Comparison of ENCODE assay signal across 18 mouse cellular contexts in the genomic region with DNA sequence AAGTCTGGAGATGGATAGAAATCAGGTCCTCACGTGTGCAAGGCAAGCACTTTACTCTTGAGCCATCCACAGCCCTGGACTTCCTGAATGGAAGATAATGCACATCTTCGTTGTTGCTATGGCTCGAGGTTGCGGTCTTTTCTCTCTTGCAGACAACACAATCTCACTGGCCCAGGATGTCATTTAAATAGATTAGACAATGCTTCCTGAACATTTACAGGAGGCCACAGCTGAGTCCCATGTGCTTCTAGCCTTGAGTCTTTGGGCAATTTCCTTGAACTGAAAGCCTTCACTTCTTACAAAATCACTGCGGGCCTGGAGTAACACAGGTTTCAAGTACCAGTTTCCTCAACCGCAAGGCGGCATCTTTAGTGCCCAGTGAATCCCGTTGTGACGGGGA.
DNase-seq lines count a peak whose midpoint lies in the region; ATAC-seq and TF ChIP-seq lines count a peak whose summit lies in the region.
"Had no signal": no experiment of that assay in that cellular context is flagged by ENCODE, and none has a peak within 500 bp of the region (broad histone marks: within the 10 kb centered on the region; RNA-seq: fewer than 3 reads in every experiment).

No protein-coding gene starts in this region.

- no peaks in the 10 kb centered on the region for H3K4me1 ChIP-seq in liver, embryonic 16.5 days (ENCODE audit: control insufficient read depth, low read depth, low read length)
- no peaks in the 10 kb centered on the region; the same call in 1 of the 2 replicates for H3K4me1 ChIP-seq in liver, embryonic 11.5 days (replicated peaks; ENCODE audit: control insufficient read depth, insufficient read depth, low read length)
- H3K4me1 ChIP-seq: embryonic facial prominence, embryonic 10.5 days; embryonic facial prominence, embryonic 12.5 days; forebrain, embryonic 13.5 days; forebrain, embryonic 15.5 days had no signal

- H3K27ac ChIP-seq in liver, embryonic 16.5 days (ENCODE audit: low read length), result no peak overlapping the region
- no peak overlapping the region for H3K27ac ChIP-seq in liver, embryonic 11.5 days (ENCODE audit: low read depth, low read length)
- no peak overlapping the region for H3K27ac ChIP-seq in left cerebral cortex, adult 2 months
- H3K27ac ChIP-seq: embryonic facial prominence, embryonic 10.5 days; embryonic facial prominence, embryonic 12.5 days; forebrain, embryonic 13.5 days; forebrain, embryonic 15.5 days had no signal

- DNase-seq in liver, embryonic 11.5 days (ENCODE audit: low spot score), result no peak
- DNase-seq in testis, postnatal 10 days (ENCODE audit: low spot score), result no peak
- no peak for DNase-seq in left cerebral cortex, adult 2 months (ENCODE audit: extremely low spot score in 1 of 2, low spot score in 2 of 2)
- DNase-seq: adrenal gland, adult 2 months; adrenal gland, postnatal 10 days; adrenal gland, postnatal 25 days; cerebellum, adult 11 months; cerebellum, adult 2 months; cerebellum, adult 9-10 months; cerebellum, postnatal 10 days; cerebellum, postnatal 25 days had no signal

- ATAC-seq in liver, embryonic 16.5 days (ENCODE audit: low read depth), result peak; percentile 24; the same call in 1 of the 2 replicates
- no peak for ATAC-seq in liver, embryonic 11.5 days (replicated peaks; ENCODE audit: low FRiP score)
- peak; percentile 90 for ATAC-seq in megakaryocyte, adult 5-6 weeks (ENCODE audit: poor library complexity, severe bottlenecking)
- ATAC-seq: forebrain, embryonic 13.5 days; forebrain, embryonic 15.5 days had no signal

- 49% methylated on average over 9 of the region's 9 CpGs for WGBS in liver, embryonic 16.5 days (ENCODE audit: insufficient replicate concordance)
- 69% methylated on average over 9 of the region's 9 CpGs for WGBS in liver, embryonic 11.5 days

- no peaks in the 10 kb centered on the region for H3K36me3 ChIP-seq in liver, embryonic 16.5 days (ENCODE audit: control insufficient read depth, insufficient read depth)
- no peaks in the 10 kb centered on the region for H3K36me3 ChIP-seq in liver, embryonic 11.5 days (ENCODE audit: control insufficient read depth, insufficient read depth, low read length)
- H3K36me3 ChIP-seq: embryonic facial prominence, embryonic 10.5 days; embryonic facial prominence, embryonic 12.5 days; forebrain, embryonic 15.5 days had no signal

- H3K4me2 ChIP-seq in liver, embryonic 16.5 days (ENCODE audit: low read depth, low read length), result no peak overlapping the region
- no peak overlapping the region for H3K4me2 ChIP-seq in liver, embryonic 11.5 days
- H3K4me2 ChIP-seq: embryonic facial prominence, embryonic 12.5 days; forebrain, embryonic 13.5 days; forebrain, embryonic 15.5 days had no signal

- no peak overlapping the region for H3K9ac ChIP-seq in liver, embryonic 16.5 days (ENCODE audit: low read depth, low read length)
- H3K9ac ChIP-seq in liver, embryonic 11.5 days (ENCODE audit: low read depth, low read length), result no peak overlapping the region
- H3K9ac ChIP-seq: embryonic facial prominence, embryonic 12.5 days; forebrain, embryonic 13.5 days; forebrain, embryonic 15.5 days; forebrain, postnatal 0 days had no signal

- H3K4me3 ChIP-seq in liver, embryonic 16.5 days (ENCODE audit: low read depth, low read length), result no peak overlapping the region
- H3K4me3 ChIP-seq in liver, embryonic 11.5 days (ENCODE audit: low read depth, low read length), result no peak overlapping the region
- no peak overlapping the region for H3K4me3 ChIP-seq in left cerebral cortex, adult 2 months
- H3K4me3 ChIP-seq: embryonic facial prominence, embryonic 10.5 days; embryonic facial prominence, embryonic 12.5 days; forebrain, embryonic 13.5 days; forebrain, embryonic 15.5 days had no signal

- intact Hi-C loops in left cerebral cortex, adult 2 months (cut with DNase I), result no loop called here

- no peaks in the 10 kb centered on the region for H3K27me3 ChIP-seq in liver, embryonic 16.5 days (ENCODE audit: control insufficient read depth, insufficient read depth, low read depth, low read length)
- no peaks in the 10 kb centered on the region for H3K27me3 ChIP-seq in liver, embryonic 11.5 days (replicated peaks; ENCODE audit: control insufficient read depth, insufficient read depth, low read length)
- H3K27me3 ChIP-seq: embryonic facial prominence, embryonic 12.5 days; forebrain, embryonic 13.5 days; forebrain, embryonic 15.5 days had no signal

- H3K9me3 ChIP-seq in liver, embryonic 16.5 days (replicated peaks; ENCODE audit: control insufficient read depth, low read length), result no peaks in the 10 kb centered on the region
- H3K9me3 ChIP-seq in liver, embryonic 11.5 days (ENCODE audit: control insufficient read depth, low read length), result no peaks in the 10 kb centered on the region
- H3K9me3 ChIP-seq: embryonic facial prominence, embryonic 10.5 days; embryonic facial prominence, embryonic 12.5 days; forebrain, embryonic 13.5 days; forebrain, embryonic 15.5 days had no signal

- no peak for TF ChIP-seq CTCF in left cerebral cortex, adult 2 months (IDR thresholded peaks at IDR 0.05)
